Mouse (Mus musculus): ENCODE measurements around the gene C530008M17Rik. TPM values are rescaled to one million over a fixed set of nuclear protein-coding genes. Genes with fewer than 3 reads are reported as not detected.

The C530008M17Rik gene
- polyA plus RNA-seq, 1 experiment: 0.48 TPM

GRCm38 (mm10) chr5:76785013-76785412 lies 128.7 kb downstream of the C530008M17Rik start:
- Histone ChIP-seq H3K4me3 (ENCODE audit: insufficient read depth, low read length) (no peak overlapping the region), H3K4me1 (ENCODE audit: control insufficient read depth, insufficient read depth, low read length) (no peaks in the 10 kb centered on the region)
- TF ChIP-seq POLR2A (IDR thresholded peaks at IDR 0.05; ENCODE audit: borderline replicate concordance, low read depth, low read length): no peak
- TF ChIP-seq CTCF (IDR thresholded peaks at IDR 0.05; ENCODE audit: low read depth, low read length): no peak

GRCm38 (mm10) chr5:76789881-76790280 lies 133.6 kb downstream of the C530008M17Rik start:
- no peaks in the 10 kb centered on the region for H3K4me1 ChIP-seq (ENCODE audit: control insufficient read depth, insufficient read depth, low read length)
- H3K4me3 ChIP-seq (ENCODE audit: insufficient read depth, low read length): no peak overlapping the region
- no peak overlapping the region for H3K27ac ChIP-seq (ENCODE audit: insufficient read depth, low read depth, low read length)
- TF ChIP-seq CTCF (IDR thresholded peaks at IDR 0.05; ENCODE audit: low read depth, low read length) (no peak), POLR2A (IDR thresholded peaks at IDR 0.05; ENCODE audit: borderline replicate concordance, low read depth, low read length) (no peak)

More at GRCm38 (mm10) chr5:76785013-76785412, 128.7 kb downstream of the C530008M17Rik start:
- H3K27ac ChIP-seq (ENCODE audit: insufficient read depth, low read depth, low read length): no peak overlapping the region

GRCm38 (mm10) chr5:76791280-76791679 lies 135.0 kb downstream of the C530008M17Rik start:
- Histone ChIP-seq H3K27ac (ENCODE audit: insufficient read depth, low read depth, low read length) (no peak overlapping the region), H3K4me1 (ENCODE audit: control insufficient read depth, insufficient read depth, low read length) (no peaks in the 10 kb centered on the region), H3K4me3 (ENCODE audit: insufficient read depth, low read length) (no peak overlapping the region)
- TF ChIP-seq CTCF (IDR thresholded peaks at IDR 0.05; ENCODE audit: low read depth, low read length): no peak
- no peak for TF ChIP-seq POLR2A (IDR thresholded peaks at IDR 0.05; ENCODE audit: borderline replicate concordance, low read depth, low read length)

GRCm38 (mm10) chr5:76792720-76793119 lies 136.4 kb downstream of the C530008M17Rik start:
- H3K4me3 ChIP-seq (ENCODE audit: insufficient read depth, low read length): no peak overlapping the region
- no peaks in the 10 kb centered on the region for H3K4me1 ChIP-seq (ENCODE audit: control insufficient read depth, insufficient read depth, low read length)
- no peak overlapping the region for H3K27ac ChIP-seq (ENCODE audit: insufficient read depth, low read depth, low read length)
- TF ChIP-seq CTCF (IDR thresholded peaks at IDR 0.05; ENCODE audit: low read depth, low read length): no peak
- no peak for TF ChIP-seq POLR2A (IDR thresholded peaks at IDR 0.05; ENCODE audit: borderline replicate concordance, low read depth, low read length)

GRCm38 (mm10) chr5:76798043-76798442 lies 141.7 kb downstream of the C530008M17Rik start:
- TF ChIP-seq POLR2A (IDR thresholded peaks at IDR 0.05; ENCODE audit: borderline replicate concordance, low read depth, low read length) (no peak), CTCF (IDR thresholded peaks at IDR 0.05; ENCODE audit: low read depth, low read length) (no peak)
- Histone ChIP-seq H3K4me3 (ENCODE audit: insufficient read depth, low read length) (no peak overlapping the region), H3K4me1 (ENCODE audit: control insufficient read depth, insufficient read depth, low read length) (no peaks in the 10 kb centered on the region), H3K27ac (ENCODE audit: insufficient read depth, low read depth, low read length) (no peak overlapping the region)

- TF ChIP-seq POLR2A (IDR thresholded peaks at IDR 0.05; ENCODE audit: borderline replicate concordance, low read depth, low read length) (no peak), CTCF (IDR thresholded peaks at IDR 0.05; ENCODE audit: low read depth, low read length) (no peak)
- H3K4me3 ChIP-seq (ENCODE audit: insufficient read depth, low read length): no peak overlapping the region
- no peak overlapping the region for H3K27ac ChIP-seq (ENCODE audit: insufficient read depth, low read depth, low read length)
- no peaks in the 10 kb centered on the region for H3K4me1 ChIP-seq (ENCODE audit: control insufficient read depth, insufficient read depth, low read length)
Observed at GRCm38 (mm10) chr5:76799471-76799870, 143.2 kb downstream of the C530008M17Rik start.

GRCm38 (mm10) chr5:76809031-76809430 lies 152.7 kb downstream of the C530008M17Rik start:
- Histone ChIP-seq H3K27ac (ENCODE audit: insufficient read depth, low read depth, low read length) (no peak overlapping the region), H3K4me1 (ENCODE audit: control insufficient read depth, insufficient read depth, low read length) (no peaks in the 10 kb centered on the region), H3K4me3 (ENCODE audit: insufficient read depth, low read length) (no peak overlapping the region)
- no peak for TF ChIP-seq CTCF (IDR thresholded peaks at IDR 0.05; ENCODE audit: low read depth, low read length)
- TF ChIP-seq POLR2A (IDR thresholded peaks at IDR 0.05; ENCODE audit: borderline replicate concordance, low read depth, low read length): no peak

- no peak overlapping the region for H3K4me3 ChIP-seq (ENCODE audit: insufficient read depth, low read length)
- TF ChIP-seq CTCF (IDR thresholded peaks at IDR 0.05; ENCODE audit: low read depth, low read length) (no peak), POLR2A (IDR thresholded peaks at IDR 0.05; ENCODE audit: borderline replicate concordance, low read depth, low read length) (no peak)
Observed at GRCm38 (mm10) chr5:76815035-76815434, 158.7 kb downstream of the C530008M17Rik start.

GRCm38 (mm10) chr5:76815786-76816455 lies 159.6 kb downstream of the C530008M17Rik start:
- no peak overlapping the region for H3K4me3 ChIP-seq (ENCODE audit: insufficient read depth, low read length)
- no peak for TF ChIP-seq POLR2A (IDR thresholded peaks at IDR 0.05; ENCODE audit: borderline replicate concordance, low read depth, low read length)
- no peak for TF ChIP-seq CTCF (IDR thresholded peaks at IDR 0.05; ENCODE audit: low read depth, low read length)
- H3K27ac ChIP-seq (ENCODE audit: insufficient read depth, low read depth, low read length): no peak overlapping the region
- no peaks in the 10 kb centered on the region for H3K4me1 ChIP-seq (ENCODE audit: control insufficient read depth, insufficient read depth, low read length)

More at GRCm38 (mm10) chr5:76815035-76815434, 158.7 kb downstream of the C530008M17Rik start:
- H3K27ac ChIP-seq (ENCODE audit: insufficient read depth, low read depth, low read length): no peak overlapping the region
- no peaks in the 10 kb centered on the region for H3K4me1 ChIP-seq (ENCODE audit: control insufficient read depth, insufficient read depth, low read length)

- Histone ChIP-seq H3K4me1 (ENCODE audit: control insufficient read depth, insufficient read depth, low read length) (no peaks in the 10 kb centered on the region), H3K27ac (ENCODE audit: insufficient read depth, low read depth, low read length) (no peak overlapping the region), H3K4me3 (ENCODE audit: insufficient read depth, low read length) (no peak overlapping the region)
- TF ChIP-seq CTCF (IDR thresholded peaks at IDR 0.05; ENCODE audit: low read depth, low read length) (no peak), POLR2A (IDR thresholded peaks at IDR 0.05; ENCODE audit: borderline replicate concordance, low read depth, low read length) (no peak)
Observed at GRCm38 (mm10) chr5:76816748-76817147, 160.4 kb downstream of the C530008M17Rik start.

All from bone marrow macrophage, adult 2 months (primary cell).